Mouse (Mus musculus): ENCODE results near the gene Rxra.

DNA sequence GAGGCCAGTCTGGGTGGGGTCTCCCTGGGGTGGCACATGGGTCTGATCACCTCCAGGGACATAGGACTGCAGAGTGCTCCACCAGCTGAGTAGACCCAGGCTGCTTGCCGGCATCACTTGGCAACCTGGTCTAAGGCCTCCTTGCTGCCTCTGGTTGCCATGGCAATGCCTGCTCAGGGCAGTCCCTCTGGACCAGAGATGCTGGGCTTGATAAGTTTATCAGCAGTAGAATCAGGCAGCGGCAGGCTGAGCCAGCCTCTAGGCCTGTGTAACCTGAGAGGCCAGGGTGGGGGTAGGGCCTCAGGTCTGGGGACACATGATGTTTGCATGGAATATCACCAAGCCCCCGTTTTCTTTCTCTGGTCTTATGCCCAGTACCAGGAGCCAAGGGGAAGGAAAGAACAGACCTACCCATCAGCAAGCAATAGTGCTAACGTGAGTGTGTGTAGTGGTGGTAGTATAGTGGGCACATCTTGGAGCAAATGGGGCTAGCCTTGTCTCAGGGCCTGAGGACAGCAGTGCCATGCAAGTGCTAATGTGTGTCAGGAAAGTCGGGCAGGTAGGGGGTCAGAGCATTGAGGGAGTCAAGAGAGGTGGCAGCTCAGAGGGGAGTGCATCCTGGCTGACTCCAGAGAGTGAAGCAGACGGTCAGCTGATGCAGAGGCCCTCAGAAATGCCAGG, 88.2 kb downstream of the Rxra start:
- TF ChIP-seq CTCF (IDR thresholded peaks at IDR 0.05; ENCODE audit: control insufficient read depth, insufficient read depth, low read length) (no peak), POLR2A (IDR thresholded peaks at IDR 0.05; ENCODE audit: borderline replicate concordance, control insufficient read depth, low read depth, low read length) (no peak)

All from bone marrow, adult 2 months (tissue).